Comparison of ENCODE assay signal across 27 mouse cellular contexts in genomic region chr2:143934439-143934838, GRCm38 (mm10). TPM values are rescaled to one million over a fixed set of nuclear protein-coding genes. Genes with fewer than 3 reads are reported as not detected.
A peak's percentile ranks its signal among the peaks of the same experiment; 100 is the strongest.
DNase-seq lines count a peak whose midpoint lies in the region; ATAC-seq and TF ChIP-seq lines count a peak whose summit lies in the region.
"Had no signal": no experiment of that assay in that cellular context is flagged by ENCODE, and none has a peak within 500 bp of the region (broad histone marks: within the 10 kb centered on the region; RNA-seq: fewer than 3 reads in every experiment).

No protein-coding gene starts in this region.

- TF ChIP-seq POLR2A in bone marrow, adult 2 months (IDR thresholded peaks at IDR 0.05; ENCODE audit: borderline replicate concordance, control insufficient read depth, low read depth, low read length): no peak

- H3K4me3 ChIP-seq in bone marrow, adult 2 months (replicated peaks; ENCODE audit: control insufficient read depth, low read depth, low read length): peak overlapping the region; percentile 66
- H3K4me3 ChIP-seq: hindbrain, embryonic 10.5 days; hindbrain, embryonic 15.5 days; limb, embryonic 12.5 days had no signal

- H3K4me1 ChIP-seq in bone marrow, adult 2 months (ENCODE audit: control insufficient read depth, insufficient read depth, low read length): peaks cover 4% of the 10 kb centered on the region; the same call in 1 of the 2 replicates

- TF ChIP-seq CTCF in bone marrow, adult 2 months (IDR thresholded peaks at IDR 0.05; ENCODE audit: control insufficient read depth, insufficient read depth, low read length): no peak

- H3K27ac ChIP-seq in bone marrow, adult 2 months (ENCODE audit: control insufficient read depth, insufficient read depth, low read depth, low read length, poor library complexity): peak overlapping the region; percentile 88
- H3K27ac ChIP-seq: hindbrain, embryonic 10.5 days; hindbrain, embryonic 15.5 days; limb, embryonic 12.5 days; liver, embryonic 14.5 days; stomach, postnatal 0 days had no signal

- 46% methylated on average over 8 of the region's 8 CpGs for WGBS in bone marrow, adult 2 months

- DNase-seq in kidney, adult 11 months: peak; percentile 0
- DNase-seq in kidney, adult 8-10 months: no peak
- DNase-seq in 416B (ENCODE audit: low read depth): peak; percentile 60
- no peak for DNase-seq in layer of hippocampus, adult 9-11 months
- DNase-seq in spleen, adult 18-20 months: no peak
- DNase-seq: adrenal gland, adult 2 months; adrenal gland, postnatal 36 days; cerebellum, adult 2 months; cerebellum, postnatal 25 days; gastrocnemius, postnatal 14 days; kidney, adult 9 months; kidney, postnatal 10 days; lung, postnatal 4 days; midbrain, embryonic 14.5 days; right cerebral cortex, adult 18-20 months; thymus, adult 18-20 months; thymus, postnatal 25 days had no signal

- ATAC-seq in megakaryocyte, adult 5-6 weeks (ENCODE audit: poor library complexity, severe bottlenecking): peak; percentile 82
- ATAC-seq: activated CD4-positive, CD25-positive, alpha-beta regulatory T cell, adult 4 months; forebrain, embryonic 14.5 days; inflammation-experienced regulatory T-cells, adult 6 months had no signal

RNA-seq across cellular contexts. Expression of gene Dstn, which starts 19.3 kb away (rescaled TPM):
- 109 and 216 TPM in 2 replicates for polyA plus RNA-seq in bone marrow, adult 2 months (2011; ENCODE audit: insufficient read depth, insufficient read length, low replicate concordance, missing spikeins)
- total RNA-seq in megakaryocyte, adult 5-6 weeks (2015): 379 and 399 TPM in 2 replicates
- 518 and 538 TPM in 2 replicates for total RNA-seq in megakaryocyte, adult 5-6 weeks (2017)

Comparison
In these comparisons a context has a peak if more than half of its experiments do, and no peak if none do; other contexts are left out.
1. DNase-seq: peak in kidney, adult 11 months (single experiment) and 416B (single experiment); none in kidney, adult 8-10 months (0 of 2), layer of hippocampus, adult 9-11 months (single experiment) and spleen, adult 18-20 months (0 of 2).